Mouse (Mus musculus): ENCODE results near the gene Itga4.

- TF ChIP-seq GATA1 (IDR thresholded peaks at IDR 0.05; ENCODE audit: borderline replicate concordance, low read length) (no peak), FLI1 (IDR thresholded peaks at IDR 0.05; ENCODE audit: low read length) (no peak)
Measured at GRCm38 (mm10) chr2:79227805-79228241, 27.4 kb upstream of the Itga4 start.
